Mouse (Mus musculus): ENCODE measurements around the gene Hnf4a. TPM values are rescaled to one million over a fixed set of nuclear protein-coding genes. Genes with fewer than 3 reads are reported as not detected.
A peak's percentile ranks its signal among the peaks of the same experiment; 100 is the strongest.

Hnf4a gene
- polyA plus RNA-seq, 2 experiments, result 11.6 to 22.9 TPM

- H3K27ac ChIP-seq, result no peak overlapping the region
- ATAC-seq (ENCODE audit: insufficient read depth) (no peak), DNase-seq (ENCODE audit: low read depth in 3 of 3, low spot score in 3 of 3) (peak in 2 of 3 experiments; percentile 40 to 52)
- H3K4me1 ChIP-seq (replicated peaks; ENCODE audit: control insufficient read depth in 2 of 2, insufficient read depth in 2 of 2, low read length in 1 of 2), result peaks cover 0 to 32% of the 10 kb centered on the region in 2 experiments; a peak in 3 of 4 replicates
- H3K9ac ChIP-seq (replicated peaks), result no peak overlapping the region
- TF ChIP-seq EP300 (IDR thresholded peaks at IDR 0.05; ENCODE audit: low read depth) (no peak), CTCF (IDR thresholded peaks at IDR 0.05; ENCODE audit: low read depth) (peak; percentile 71)
- no peaks in the 10 kb centered on the region for H3K36me3 ChIP-seq (replicated peaks; ENCODE audit: control insufficient read depth, insufficient read depth, low read depth)
- no peak overlapping the region for H3K4me3 ChIP-seq (ENCODE audit: insufficient read depth in 1 of 2, low read depth in 2 of 2, low read length in 2 of 2)
- H3K27me3 ChIP-seq (ENCODE audit: control insufficient read depth, insufficient read depth, low read length), result no peaks in the 10 kb centered on the region
- 43% methylated on average over 4 of the region's 4 CpGs for WGBS (ENCODE audit: insufficient replicate concordance)
- H3K4me2 ChIP-seq (ENCODE audit: low read depth), result no peak overlapping the region
- no peaks in the 10 kb centered on the region for H3K9me3 ChIP-seq (ENCODE audit: control insufficient read depth, low read length)
These were observed 91.1 kb downstream of the Hnf4a start for GRCm38 (mm10) chr2:163597661-163598060.

DNA sequence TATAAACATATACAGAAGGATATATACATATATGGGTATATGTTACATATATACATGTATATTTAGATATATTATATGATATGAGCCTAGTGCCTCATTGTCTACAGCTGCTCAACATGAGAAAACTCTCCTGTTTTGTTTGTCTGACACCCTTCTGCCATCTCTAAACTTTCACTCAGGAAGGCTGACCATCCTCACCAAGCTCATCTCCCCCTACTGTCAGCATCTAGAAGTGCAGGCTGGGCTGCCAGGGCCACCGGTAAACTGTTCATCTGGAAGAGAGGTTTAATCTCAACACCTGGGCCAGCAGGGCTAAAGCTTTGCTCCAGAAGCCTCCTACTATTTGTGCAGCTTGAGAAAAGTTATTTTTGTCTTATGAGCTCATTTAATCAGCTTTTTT is 92.6 kb downstream of the Hnf4a start:
- no peak for DNase-seq (ENCODE audit: low read depth in 3 of 3, low spot score in 3 of 3)

GRCm38 (mm10) chr2:163601066-163601465 is 94.5 kb downstream of the Hnf4a start:
- WGBS (ENCODE audit: insufficient replicate concordance), result 81% methylated on average over 7 of the region's 7 CpGs
- H3K27ac ChIP-seq, result no peak overlapping the region
- no peak overlapping the region for H3K9ac ChIP-seq (replicated peaks)
- DNase-seq (ENCODE audit: low read depth in 3 of 3, low spot score in 3 of 3) (no peak), ATAC-seq (ENCODE audit: insufficient read depth) (no peak)
- H3K9me3 ChIP-seq (ENCODE audit: control insufficient read depth, low read length), result no peaks in the 10 kb centered on the region
- peaks cover 7 to 30% of the 10 kb centered on the region in 2 experiments for H3K4me1 ChIP-seq (replicated peaks; ENCODE audit: control insufficient read depth in 2 of 2, insufficient read depth in 2 of 2, low read length in 1 of 2)
- no peak overlapping the region for H3K4me3 ChIP-seq (ENCODE audit: insufficient read depth in 1 of 2, low read depth in 2 of 2, low read length in 2 of 2)
- H3K4me2 ChIP-seq (ENCODE audit: low read depth), result no peak overlapping the region
- no peaks in the 10 kb centered on the region for H3K36me3 ChIP-seq (replicated peaks; ENCODE audit: control insufficient read depth, insufficient read depth, low read depth)
- TF ChIP-seq EP300 (IDR thresholded peaks at IDR 0.05; ENCODE audit: low read depth), result no peak
- TF ChIP-seq CTCF (IDR thresholded peaks at IDR 0.05; ENCODE audit: low read depth), result no peak
- H3K27me3 ChIP-seq (ENCODE audit: control insufficient read depth, insufficient read depth, low read length), result no peaks in the 10 kb centered on the region

More for the DNA sequence above, 92.6 kb downstream of the Hnf4a start:
- H3K27me3 ChIP-seq (ENCODE audit: control insufficient read depth, insufficient read depth, low read length), result no peaks in the 10 kb centered on the region
- H3K4me1 ChIP-seq (replicated peaks; ENCODE audit: control insufficient read depth in 2 of 2, insufficient read depth in 2 of 2, low read length in 1 of 2), result peaks cover 4 to 33% of the 10 kb centered on the region in 2 experiments
- no peak for TF ChIP-seq EP300 (IDR thresholded peaks at IDR 0.05; ENCODE audit: low read depth)
- TF ChIP-seq CTCF (IDR thresholded peaks at IDR 0.05; ENCODE audit: low read depth), result peak; percentile 92
- H3K27ac ChIP-seq, result no peak overlapping the region
- H3K4me2 ChIP-seq (ENCODE audit: low read depth), result no peak overlapping the region
- H3K9me3 ChIP-seq (ENCODE audit: control insufficient read depth, low read length), result no peaks in the 10 kb centered on the region
- no peak for ATAC-seq (ENCODE audit: insufficient read depth)
- no peak overlapping the region for H3K4me3 ChIP-seq (ENCODE audit: insufficient read depth in 1 of 2, low read depth in 2 of 2, low read length in 2 of 2)
- no peaks in the 10 kb centered on the region for H3K36me3 ChIP-seq (replicated peaks; ENCODE audit: control insufficient read depth, insufficient read depth, low read depth)
- WGBS (ENCODE audit: insufficient replicate concordance), result 0% methylated on average over 1 of the region's 1 CpGs
- no peak overlapping the region for H3K9ac ChIP-seq (replicated peaks)

GRCm38 (mm10) chr2:163601712-163602100 is 95.1 kb downstream of the Hnf4a start:
- Histone ChIP-seq H3K4me2 (ENCODE audit: low read depth) (peak overlapping the region; percentile 99), H3K36me3 (replicated peaks; ENCODE audit: control insufficient read depth, insufficient read depth, low read depth) (no peaks in the 10 kb centered on the region), H3K9ac (replicated peaks) (peak overlapping the region; percentile 97), H3K27me3 (ENCODE audit: control insufficient read depth, insufficient read depth, low read length) (no peaks in the 10 kb centered on the region), H3K4me3 (ENCODE audit: insufficient read depth in 1 of 2, low read depth in 2 of 2, low read length in 2 of 2) (peak overlapping the region; percentile 81 to 91), H3K4me1 (replicated peaks; ENCODE audit: control insufficient read depth in 2 of 2, insufficient read depth in 2 of 2, low read length in 1 of 2) (peaks cover 8 to 26% of the 10 kb centered on the region in 2 experiments), H3K27ac (no peak overlapping the region), H3K9me3 (ENCODE audit: control insufficient read depth, low read length) (no peaks in the 10 kb centered on the region)
- WGBS (ENCODE audit: insufficient replicate concordance), result 54% methylated on average over 7 of the region's 7 CpGs
- no peak for TF ChIP-seq CTCF (IDR thresholded peaks at IDR 0.05; ENCODE audit: low read depth)
- ATAC-seq (ENCODE audit: insufficient read depth), result no peak
- DNase-seq (ENCODE audit: low read depth in 3 of 3, low spot score in 3 of 3), result no peak

- Histone ChIP-seq H3K9me3 (ENCODE audit: control insufficient read depth, low read length) (no peaks in the 10 kb centered on the region), H3K27me3 (ENCODE audit: control insufficient read depth, insufficient read depth, low read length) (no peaks in the 10 kb centered on the region), H3K4me2 (ENCODE audit: low read depth) (peak within 1 kb of the TSS; percentile 99), H3K36me3 (replicated peaks; ENCODE audit: control insufficient read depth, insufficient read depth, low read depth) (no peaks in the 10 kb centered on the region; the same call in 1 of the 2 replicates), H3K4me1 (replicated peaks; ENCODE audit: control insufficient read depth in 2 of 2, insufficient read depth in 2 of 2, low read length in 1 of 2) (peaks cover 8 to 20% of the 10 kb centered on the region in 2 experiments; a peak in 3 of 4 replicates), H3K27ac (peak within 1 kb of the TSS; percentile 78), H3K9ac (replicated peaks) (peak within 1 kb of the TSS; percentile 97), H3K4me3 (ENCODE audit: insufficient read depth in 1 of 2, low read depth in 2 of 2, low read length in 2 of 2) (peak within 1 kb of the TSS; percentile 81 to 91)
- peak; percentile 70 to 81 (median 71) for DNase-seq (ENCODE audit: low read depth in 3 of 3, low spot score in 3 of 3)
- peak; percentile 91 for ATAC-seq (ENCODE audit: insufficient read depth)
- WGBS (ENCODE audit: insufficient replicate concordance), result under 1% methylated on average over 57 of the region's 57 CpGs
- TF ChIP-seq CTCF (IDR thresholded peaks at IDR 0.05; ENCODE audit: low read depth) (peak; percentile 84), EP300 (IDR thresholded peaks at IDR 0.05; ENCODE audit: low read depth) (no peak)
These were observed 95.7 kb downstream of the Hnf4a start, which contains the start of gene Ttpal for GRCm38 (mm10) chr2:163602101-163602971. Gene Ttpal, plus strand, starts transcription at chr2:163602314.
